Mouse (Mus musculus): ENCODE results near the gene Dlgap3.

DNA sequence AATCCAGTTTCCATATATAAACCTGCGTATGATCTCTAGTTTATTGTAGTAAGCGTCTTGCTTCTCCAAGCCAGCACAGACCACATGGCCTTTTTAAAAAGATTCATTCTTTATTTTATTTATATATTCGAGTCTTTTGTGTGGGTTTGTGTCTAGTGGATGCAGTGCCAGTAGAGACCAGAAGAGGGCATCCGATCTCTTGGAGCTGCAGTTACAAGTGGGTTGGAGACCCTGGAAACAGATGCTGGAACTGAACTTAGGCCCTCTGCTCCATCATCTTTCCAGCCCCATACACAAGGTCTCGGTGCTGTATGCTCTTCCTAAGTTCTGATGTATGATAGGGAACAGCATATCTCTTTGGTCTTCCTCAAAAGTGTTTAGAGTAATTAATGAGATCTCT is 13.2 kb upstream of the Dlgap3 start:
- TF ChIP-seq TAL1 (IDR thresholded peaks at IDR 0.05; ENCODE audit: low read length) = no peak
- TF ChIP-seq GATA1 (IDR thresholded peaks at IDR 0.05; ENCODE audit: low read length) = no peak
